Mouse (Mus musculus) thymus, postnatal 10 days (tissue): ENCODE data around the gene Tsga13.

Source experiments
- DNase-seq, 2 experiments: peaks; one replicate each; pipeline ENCODE4 v3.0.0; 2021; ENCODE audit warnings: low spot score in 2 of 2

Tsga13 gene

GRCm38 (mm10) chr6:30865031-30865678, 50.2 kb downstream of the Tsga13 start:
- DNase-seq = no peak

GRCm38 (mm10) chr6:30855956-30856355, 59.4 kb downstream of the Tsga13 start:
- DNase-seq = no peak

DNA sequence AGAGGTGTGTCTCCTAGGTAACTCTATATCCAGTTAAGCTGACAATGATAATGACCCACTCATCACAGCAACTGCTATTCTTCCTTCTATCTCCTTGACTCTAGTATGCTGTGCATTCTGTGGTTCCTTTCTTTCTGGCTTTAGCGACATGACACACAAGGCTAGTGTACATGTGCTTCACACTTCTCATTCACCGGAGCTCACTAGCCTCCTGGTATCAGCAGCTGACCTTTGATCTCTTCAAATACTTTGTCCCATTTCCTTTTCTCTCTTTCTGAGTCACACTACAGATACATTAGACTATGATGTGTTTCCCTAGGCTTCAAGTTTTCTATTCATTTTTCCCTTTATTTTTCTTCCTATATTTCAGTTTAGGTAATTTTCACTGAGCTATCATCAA, 60.2 kb downstream of the Tsga13 start:
- DNase-seq = no peak

GRCm38 (mm10) chr6:30849818-30850217, 65.6 kb downstream of the Tsga13 start:
- DNase-seq = no peak
